Mouse (Mus musculus): ENCODE data around the gene Mapk6. TPM values are rescaled to one million over a fixed set of nuclear protein-coding genes. Genes with fewer than 3 reads are reported as not detected.

Mapk6 gene
- polyA plus RNA-seq, 1 experiment: 25.2 TPM

GRCm38 (mm10) chr9:75427366-75428273, 17.8 kb upstream of the Mapk6 start:
- WGBS: 66% methylated on average over 9 of the region's 9 CpGs
- no peak for DNase-seq
- Histone ChIP-seq H3K4me3 (replicated peaks; ENCODE audit: extremely low read depth, low read depth, low read length) (no peak overlapping the region), H3K4me1 (ENCODE audit: control insufficient read depth, insufficient read depth, low read length) (no peaks in the 10 kb centered on the region)
- TF ChIP-seq CTCF (IDR thresholded peaks at IDR 0.05; ENCODE audit: insufficient read depth, low read length) (no peak), POLR2A (IDR thresholded peaks at IDR 0.05; ENCODE audit: borderline replicate concordance, extremely low read depth, low read depth, low read length) (no peak)

GRCm38 (mm10) chr9:75425796-75426391, 16.1 kb upstream of the Mapk6 start:
- no peak for DNase-seq
- 66% methylated on average over 7 of the region's 7 CpGs for WGBS
- Histone ChIP-seq H3K4me1 (ENCODE audit: control insufficient read depth, insufficient read depth, low read length) (no peaks in the 10 kb centered on the region), H3K4me3 (replicated peaks; ENCODE audit: extremely low read depth, low read depth, low read length) (no peak overlapping the region)
- TF ChIP-seq POLR2A (IDR thresholded peaks at IDR 0.05; ENCODE audit: borderline replicate concordance, extremely low read depth, low read depth, low read length) (no peak), CTCF (IDR thresholded peaks at IDR 0.05; ENCODE audit: insufficient read depth, low read length) (no peak)

DNA sequence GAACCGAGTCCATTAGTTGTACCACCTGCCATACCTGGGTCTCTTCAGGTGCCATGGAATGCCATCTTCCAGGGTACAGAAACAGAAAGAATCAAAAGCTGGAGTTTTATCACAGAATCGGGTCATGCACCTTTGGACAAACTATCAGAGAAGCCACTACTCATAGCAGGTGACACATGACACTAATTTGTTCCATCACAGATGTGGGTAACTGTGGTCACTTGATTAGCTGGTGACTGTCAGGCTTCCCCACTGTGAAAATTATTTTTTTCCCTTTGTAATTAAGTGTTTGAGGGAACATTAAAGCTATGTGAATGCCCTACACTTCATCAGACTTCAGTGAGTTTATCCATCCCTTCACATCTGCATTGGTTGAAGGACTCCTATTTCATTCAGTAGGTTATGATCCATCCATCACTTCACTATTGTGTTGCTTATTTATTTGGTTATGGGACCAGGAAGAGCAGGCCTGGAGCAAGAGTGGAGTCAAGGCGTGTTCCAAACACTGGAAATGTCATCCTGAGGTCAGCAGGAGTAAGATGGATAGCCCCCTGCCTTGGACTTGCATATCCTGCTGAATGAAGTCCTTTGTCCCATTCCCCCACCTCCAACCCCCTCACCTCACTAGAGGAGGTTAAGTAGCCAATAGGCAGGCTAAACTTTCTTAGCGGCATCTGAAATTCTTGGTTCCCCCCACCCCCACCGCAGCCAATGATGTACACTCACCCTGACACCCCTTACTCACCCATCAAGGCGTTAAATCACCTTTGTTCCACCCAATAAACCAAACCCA, 14.7 kb upstream of the Mapk6 start:
- Histone ChIP-seq H3K4me1 (ENCODE audit: control insufficient read depth, insufficient read depth, low read length) (no peaks in the 10 kb centered on the region), H3K4me3 (replicated peaks; ENCODE audit: extremely low read depth, low read depth, low read length) (no peak overlapping the region)
- TF ChIP-seq CTCF (IDR thresholded peaks at IDR 0.05; ENCODE audit: insufficient read depth, low read length) (no peak), POLR2A (IDR thresholded peaks at IDR 0.05; ENCODE audit: borderline replicate concordance, extremely low read depth, low read depth, low read length) (no peak)
- WGBS: 61% methylated on average over 6 of the region's 6 CpGs
- DNase-seq: no peak

DNA sequence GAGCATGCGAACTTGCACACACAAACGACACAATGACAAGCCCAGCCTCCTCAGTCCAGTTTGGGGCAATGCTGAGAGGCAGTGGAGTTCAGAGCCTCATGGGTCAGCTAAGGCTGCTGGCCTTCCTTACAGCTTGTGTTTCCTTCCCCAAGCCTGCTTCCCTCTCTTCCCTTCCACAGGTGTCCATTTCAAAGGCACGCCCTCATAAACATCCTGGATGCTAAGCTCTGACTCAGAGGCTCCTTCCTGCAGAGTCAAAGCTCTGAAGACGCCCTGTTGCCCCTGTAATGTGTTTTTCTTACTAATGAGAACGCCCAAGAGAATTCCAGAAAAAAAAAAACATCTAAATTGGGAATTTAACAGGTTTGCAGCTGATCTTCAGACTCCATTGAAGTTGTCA, 13.9 kb upstream of the Mapk6 start:
- Histone ChIP-seq H3K4me1 (ENCODE audit: control insufficient read depth, insufficient read depth, low read length) (no peaks in the 10 kb centered on the region), H3K4me3 (replicated peaks; ENCODE audit: extremely low read depth, low read depth, low read length) (no peak overlapping the region)
- TF ChIP-seq POLR2A (IDR thresholded peaks at IDR 0.05; ENCODE audit: borderline replicate concordance, extremely low read depth, low read depth, low read length) (no peak), CTCF (IDR thresholded peaks at IDR 0.05; ENCODE audit: insufficient read depth, low read length) (no peak)
- WGBS: 52% methylated on average over 5 of the region's 5 CpGs
- no peak for DNase-seq

GRCm38 (mm10) chr9:75422251-75422691, 12.5 kb upstream of the Mapk6 start:
- DNase-seq: no peak
- whole genome bisulfite sequencing: 79% methylated on average over 3 of the region's 3 CpGs
- TF ChIP-seq POLR2A (IDR thresholded peaks at IDR 0.05; ENCODE audit: borderline replicate concordance, extremely low read depth, low read depth, low read length): no peak
- no peaks in the 10 kb centered on the region for H3K4me1 ChIP-seq (ENCODE audit: control insufficient read depth, insufficient read depth, low read length)
- no peak overlapping the region for H3K4me3 ChIP-seq (replicated peaks; ENCODE audit: extremely low read depth, low read depth, low read length)

DNA sequence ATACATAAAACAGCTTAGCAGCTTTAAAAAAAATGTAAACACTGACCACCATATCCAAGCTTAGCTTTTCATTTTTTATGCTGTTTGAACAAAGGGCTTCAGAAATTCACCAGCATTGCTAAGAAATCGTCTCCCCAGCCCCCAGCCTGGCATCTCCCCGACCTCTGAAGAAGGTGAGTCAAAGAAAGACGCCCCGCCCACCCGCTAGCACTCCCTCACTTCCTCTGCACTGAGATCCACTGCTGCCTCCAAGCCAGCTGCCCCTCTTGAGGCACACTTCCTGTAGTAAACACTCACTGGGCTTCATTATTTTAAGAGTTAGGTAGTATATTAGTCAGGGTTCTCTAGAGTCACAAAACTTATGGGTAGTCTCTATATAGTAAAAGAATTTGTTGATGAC, 4.4 kb upstream of the Mapk6 start:
- no peak overlapping the region for H3K4me3 ChIP-seq (replicated peaks; ENCODE audit: extremely low read depth, low read depth, low read length)
- no peak for TF ChIP-seq CTCF (IDR thresholded peaks at IDR 0.05; ENCODE audit: insufficient read depth, low read length)
- TF ChIP-seq POLR2A (IDR thresholded peaks at IDR 0.05; ENCODE audit: borderline replicate concordance, extremely low read depth, low read depth, low read length): no peak
- peaks cover 2% of the 10 kb centered on the region; the same call in 1 of the 2 replicates for H3K4me1 ChIP-seq (ENCODE audit: control insufficient read depth, insufficient read depth, low read length)
- 14% methylated on average over 5 of the region's 5 CpGs for WGBS
- no peak for DNase-seq

- Histone ChIP-seq H3K4me1 (ENCODE audit: control insufficient read depth, insufficient read depth, low read length) (peaks cover 2% of the 10 kb centered on the region; the same call in 1 of the 2 replicates), H3K4me3 (replicated peaks; ENCODE audit: extremely low read depth, low read depth, low read length) (no peak overlapping the region)
- no peak for TF ChIP-seq POLR2A (IDR thresholded peaks at IDR 0.05; ENCODE audit: borderline replicate concordance, extremely low read depth, low read depth, low read length)
- DNase-seq: no peak
- WGBS: 77% methylated on average over 5 of the region's 5 CpGs
Observed at GRCm38 (mm10) chr9:75413206-75413605, 3.4 kb upstream of the Mapk6 start.

DNA sequence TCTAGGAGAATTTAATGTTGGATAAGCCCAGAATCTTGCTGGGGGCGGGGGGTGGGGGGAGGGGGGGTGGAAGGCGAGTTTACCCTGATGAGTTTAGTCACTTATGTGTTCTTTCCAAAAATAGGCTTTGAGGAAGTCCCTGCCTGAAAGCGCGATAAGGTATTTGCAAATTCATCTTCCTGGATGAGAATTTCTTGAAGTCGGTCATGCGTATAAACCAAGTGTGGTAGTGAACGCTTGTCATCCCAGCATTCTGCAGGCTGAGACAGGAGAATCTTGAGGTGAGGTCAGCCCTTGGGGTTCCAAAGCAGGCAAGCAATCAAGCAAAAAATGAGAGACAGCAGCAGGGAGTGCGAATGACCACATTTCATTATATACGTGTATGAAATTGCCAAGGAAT, 1.8 kb upstream of the Mapk6 start:
- Histone ChIP-seq H3K4me3 (replicated peaks; ENCODE audit: extremely low read depth, low read depth, low read length) (no peak overlapping the region), H3K4me1 (ENCODE audit: control insufficient read depth, insufficient read depth, low read length) (peaks cover 4% of the 10 kb centered on the region; the same call in 1 of the 2 replicates)
- no peak for DNase-seq
- 71% methylated on average over 9 of the region's 9 CpGs for WGBS
- TF ChIP-seq CTCF (IDR thresholded peaks at IDR 0.05; ENCODE audit: insufficient read depth, low read length): no peak
- TF ChIP-seq POLR2A (IDR thresholded peaks at IDR 0.05; ENCODE audit: borderline replicate concordance, extremely low read depth, low read depth, low read length): no peak

GRCm38 (mm10) chr9:75410868-75411487, 1.2 kb upstream of the Mapk6 start:
- H3K4me3 ChIP-seq (replicated peaks; ENCODE audit: extremely low read depth, low read depth, low read length): no peak overlapping the region
- peaks cover 4% of the 10 kb centered on the region; the same call in 1 of the 2 replicates for H3K4me1 ChIP-seq (ENCODE audit: control insufficient read depth, insufficient read depth, low read length)
- no peak for TF ChIP-seq POLR2A (IDR thresholded peaks at IDR 0.05; ENCODE audit: borderline replicate concordance, extremely low read depth, low read depth, low read length)
- no peak for TF ChIP-seq CTCF (IDR thresholded peaks at IDR 0.05; ENCODE audit: insufficient read depth, low read length)
- 82% methylated on average over 6 of the region's 6 CpGs for WGBS
- no peak for DNase-seq

Data from lung, adult 2 months (tissue).